Mouse (Mus musculus) splenic B cell, adult 2 months (primary cell): ENCODE data around the gene Heatr5b.

ENCODE experiments used
- DNase-seq: peaks from one replicate; pipeline ENCODE4 v3.0.0-alpha.2; 2011; ENCODE audit warnings: low read depth, low spot score
- H3K27me3 ChIP-seq: 2 replicates; pipeline ENCODE4 v1.6.1; 2012; ENCODE audit warnings: mild to moderate bottlenecking, low read length, moderate library complexity, mixed read lengths; ENCODE audit not compliant: control insufficient read depth, poor library complexity, insufficient read depth, severe bottlenecking
- H3K36me3 ChIP-seq: 2 replicates; pipeline ENCODE4 v1.6.1; 2012; ENCODE audit warnings: mild to moderate bottlenecking, low read length, moderate library complexity, mixed read lengths; ENCODE audit not compliant: control insufficient read depth, poor library complexity, insufficient read depth, severe bottlenecking

Heatr5b gene

DNA sequence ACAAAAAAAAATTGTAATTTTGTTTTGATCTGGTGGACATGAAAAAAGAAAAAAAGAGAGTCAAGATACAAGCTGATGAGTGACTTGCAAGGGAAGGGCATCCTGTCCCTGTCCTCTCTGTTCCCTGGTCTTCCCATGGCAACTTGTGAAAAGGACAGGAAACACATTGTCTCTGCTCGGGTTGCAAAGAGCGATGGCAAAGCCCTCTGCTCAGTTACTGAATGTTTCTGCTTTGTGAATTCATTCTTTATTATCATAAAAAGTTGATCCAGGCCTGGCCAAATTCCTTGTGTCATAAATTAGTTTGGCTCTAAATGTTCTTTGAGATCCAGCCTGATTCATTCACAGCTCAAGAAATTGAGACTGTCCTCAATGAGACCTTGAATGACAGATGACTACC lies 97.4 kb downstream of the Heatr5b start:
- H3K36me3 ChIP-seq: no peaks in the 10 kb centered on the region
- no peak for DNase-seq
- H3K27me3 ChIP-seq: no peaks in the 10 kb centered on the region

DNA sequence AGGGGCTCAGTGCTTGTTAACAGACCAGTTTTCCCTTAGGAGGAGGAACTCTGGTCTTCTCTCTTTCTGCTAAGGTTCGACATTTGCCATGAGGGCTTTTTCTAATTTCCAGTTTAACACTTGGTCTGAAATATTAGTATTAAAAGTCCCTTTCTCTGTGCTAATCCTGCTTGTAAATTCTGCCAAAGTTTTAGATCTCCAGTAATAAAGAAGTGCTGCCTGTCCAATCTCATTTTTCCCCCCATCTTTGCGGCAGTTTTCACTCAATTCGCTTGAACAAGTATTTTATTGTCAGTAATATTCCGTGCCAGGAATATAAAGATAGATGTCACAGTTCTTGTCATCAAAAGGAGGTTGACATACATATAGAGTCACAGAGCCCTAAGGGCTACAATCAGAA lies 98.1 kb downstream of the Heatr5b start, which contains the start of gene Strn:
Gene Strn, minus strand, starts transcription at position 101 of the 400 bp plus-strand sequence.
- no peak for DNase-seq
- Histone ChIP-seq H3K27me3 (no peaks in the 10 kb centered on the region), H3K36me3 (no peaks in the 10 kb centered on the region)

DNA sequence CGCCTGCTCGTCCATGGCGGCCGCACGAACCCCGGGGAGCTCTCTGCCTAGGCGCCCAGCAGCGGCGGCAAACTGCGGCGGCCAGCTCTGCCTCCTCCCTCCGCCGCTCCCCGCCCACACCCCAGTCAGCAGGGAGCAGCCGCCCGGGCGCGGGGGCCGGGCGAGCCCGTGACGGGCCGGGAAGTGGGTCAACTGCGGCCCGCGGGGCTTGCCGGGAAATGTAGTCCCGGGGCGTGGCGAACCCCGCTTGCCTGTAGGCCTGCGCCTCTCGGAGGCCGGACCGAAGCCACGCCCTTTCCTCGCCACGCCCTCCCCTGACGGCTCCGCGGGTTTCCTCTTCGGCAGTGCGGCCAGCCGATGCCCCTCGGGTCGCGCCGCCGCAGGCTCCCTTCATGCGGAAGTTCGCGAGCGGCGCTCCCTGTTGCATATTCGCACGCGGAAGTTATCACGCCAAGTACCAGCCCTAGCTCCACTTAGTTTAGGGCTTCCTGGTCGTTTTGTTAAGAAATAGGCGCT lies 98.6 kb downstream of the Heatr5b start:
- H3K36me3 ChIP-seq: no peaks in the 10 kb centered on the region
- DNase-seq: peak; percentile 100
- H3K27me3 ChIP-seq: no peaks in the 10 kb centered on the region

DNA sequence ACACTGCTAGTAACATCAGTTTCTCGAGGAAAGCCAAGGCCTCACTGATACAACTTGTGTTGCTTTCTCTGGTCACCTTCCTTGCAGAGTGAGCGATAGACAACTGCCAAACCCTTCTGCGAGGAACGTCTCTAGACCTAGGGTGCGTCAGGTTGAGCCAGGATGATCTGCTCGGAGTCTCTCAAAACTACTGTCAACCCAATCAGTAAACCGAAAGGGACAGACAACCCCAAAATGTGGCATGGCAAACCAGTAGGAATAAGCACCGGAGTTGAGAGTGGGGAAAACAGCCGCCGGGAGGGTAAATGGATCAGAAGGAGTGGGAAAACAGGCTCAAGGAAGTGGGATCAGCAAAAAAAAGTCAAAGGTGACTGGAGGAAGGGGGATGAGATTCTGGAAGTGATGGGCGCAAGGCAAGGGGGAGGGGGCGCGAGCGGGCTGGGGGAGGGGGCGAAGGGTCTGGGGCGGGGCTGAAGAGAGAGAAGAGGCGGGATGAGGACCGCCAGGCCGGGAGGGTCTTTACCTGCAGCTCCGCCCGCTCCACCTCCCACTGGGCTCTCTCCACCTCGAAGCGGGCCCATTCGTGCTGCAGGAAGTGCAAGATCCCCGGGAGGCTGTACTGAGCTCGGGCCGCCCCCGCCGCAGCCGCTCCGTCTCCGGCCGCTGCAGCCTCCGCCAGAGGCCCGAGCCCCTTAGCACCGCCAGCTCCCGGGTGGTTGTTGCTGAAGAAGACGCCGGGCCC lies 99.3 kb downstream of the Heatr5b start:
- Histone ChIP-seq H3K36me3 (no peaks in the 10 kb centered on the region), H3K27me3 (no peaks in the 10 kb centered on the region)
- DNase-seq: peak; percentile 27

DNA sequence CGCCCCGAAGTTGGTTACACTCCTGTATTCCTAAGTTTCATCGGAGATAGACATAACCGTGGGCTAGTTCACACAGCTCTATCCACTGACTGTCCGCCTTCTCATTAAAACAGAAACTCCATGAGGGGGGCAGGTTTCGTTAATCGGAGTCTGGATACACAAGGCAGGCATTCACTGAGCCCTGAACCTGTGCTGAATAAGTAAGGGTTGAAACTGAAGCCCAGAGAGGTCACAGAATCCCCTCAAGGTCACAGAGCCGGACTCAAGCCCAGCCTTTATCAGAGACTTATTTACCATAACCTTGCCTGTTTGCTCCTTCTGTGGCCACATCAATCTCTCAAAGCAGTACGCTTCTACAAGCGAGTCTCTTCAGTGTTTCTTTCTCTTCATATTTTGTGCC lies 100.4 kb downstream of the Heatr5b start:
- no peaks in the 10 kb centered on the region for H3K36me3 ChIP-seq
- H3K27me3 ChIP-seq: no peaks in the 10 kb centered on the region
- DNase-seq: no peak

DNA sequence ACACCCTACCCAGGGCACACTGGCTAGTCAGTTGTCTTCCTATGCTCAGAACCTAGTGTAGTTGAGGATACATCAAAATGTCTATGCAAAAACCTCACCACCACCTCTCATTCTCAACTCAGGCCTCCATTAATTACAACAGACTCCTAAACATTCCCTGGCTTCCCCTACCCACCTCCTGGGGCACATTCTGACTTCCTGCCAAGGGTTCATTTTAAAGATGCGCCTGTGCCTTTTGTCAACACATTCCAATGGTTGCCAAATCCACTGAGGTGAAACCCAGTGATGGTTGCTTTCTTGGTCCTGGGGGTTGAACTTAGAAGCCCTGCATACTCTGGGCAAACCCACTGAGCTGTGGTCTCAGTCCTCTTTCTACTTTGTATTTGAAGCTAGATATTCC lies 103.1 kb downstream of the Heatr5b start:
- DNase-seq: no peak
- no peaks in the 10 kb centered on the region for H3K27me3 ChIP-seq
- no peaks in the 10 kb centered on the region for H3K36me3 ChIP-seq

DNA sequence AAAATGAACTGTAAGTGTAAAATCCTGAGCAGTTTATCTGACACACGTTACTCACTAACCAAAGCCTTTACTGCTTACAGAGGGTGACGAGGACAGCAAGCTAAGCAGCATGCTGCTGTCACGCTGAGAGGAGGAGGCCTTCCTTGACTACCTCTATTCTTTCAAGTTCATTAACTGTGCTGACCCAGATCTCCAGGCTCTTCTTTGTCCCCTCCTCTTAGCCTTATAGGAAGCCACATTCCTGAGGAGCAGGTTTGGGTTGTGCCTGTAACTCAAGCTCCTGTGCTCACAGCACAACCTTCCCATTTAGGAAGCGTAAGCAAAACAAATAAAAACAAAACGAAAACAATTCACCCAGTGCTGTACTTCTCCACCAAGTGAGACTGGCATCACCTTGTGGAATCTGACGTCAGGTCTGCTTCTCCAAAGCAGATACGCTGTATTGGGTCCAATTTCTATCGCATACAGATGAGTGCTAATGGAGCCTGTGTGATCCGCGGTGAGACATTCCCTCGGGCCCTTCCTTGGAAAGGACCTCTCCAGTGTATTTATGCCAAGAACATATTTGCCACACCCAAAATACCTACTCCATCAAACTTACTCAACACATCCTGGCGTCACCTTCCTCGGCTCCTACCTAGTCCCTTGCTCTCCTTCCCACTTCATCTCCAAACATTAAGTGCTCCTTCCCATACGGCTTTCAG lies 108.3 kb downstream of the Heatr5b start:
- Histone ChIP-seq H3K27me3 (no peaks in the 10 kb centered on the region), H3K36me3 (no peaks in the 10 kb centered on the region)
- DNase-seq: no peak

DNA sequence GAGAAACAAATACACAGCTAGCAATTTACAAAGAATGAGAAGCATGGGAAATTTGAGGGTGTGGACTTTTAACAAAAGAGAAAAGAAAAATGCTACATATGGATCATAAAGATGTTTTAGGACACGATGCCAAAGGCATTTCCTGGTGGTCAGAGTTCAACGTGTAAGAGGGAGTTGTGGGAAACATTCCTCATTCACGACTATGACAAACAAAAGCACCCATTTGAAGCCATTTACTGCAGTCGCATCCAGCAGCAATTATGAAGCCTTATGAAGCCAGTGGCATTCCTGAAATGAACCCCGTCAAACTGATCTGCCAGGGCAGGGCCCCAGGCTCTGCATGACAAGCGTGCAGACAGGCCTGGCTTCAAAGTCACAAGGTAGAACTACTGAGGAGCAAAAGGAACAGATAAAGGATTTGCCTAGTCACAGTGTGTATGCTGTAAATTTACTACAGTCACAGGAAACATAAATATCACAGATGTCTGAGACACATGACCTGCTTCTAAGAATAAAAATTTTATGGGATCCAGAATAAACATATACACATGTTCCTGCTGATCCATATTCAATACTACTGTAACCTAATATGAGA lies 110.6 kb downstream of the Heatr5b start:
- no peaks in the 10 kb centered on the region for H3K36me3 ChIP-seq
- no peaks in the 10 kb centered on the region for H3K27me3 ChIP-seq
- no peak for DNase-seq

DNA sequence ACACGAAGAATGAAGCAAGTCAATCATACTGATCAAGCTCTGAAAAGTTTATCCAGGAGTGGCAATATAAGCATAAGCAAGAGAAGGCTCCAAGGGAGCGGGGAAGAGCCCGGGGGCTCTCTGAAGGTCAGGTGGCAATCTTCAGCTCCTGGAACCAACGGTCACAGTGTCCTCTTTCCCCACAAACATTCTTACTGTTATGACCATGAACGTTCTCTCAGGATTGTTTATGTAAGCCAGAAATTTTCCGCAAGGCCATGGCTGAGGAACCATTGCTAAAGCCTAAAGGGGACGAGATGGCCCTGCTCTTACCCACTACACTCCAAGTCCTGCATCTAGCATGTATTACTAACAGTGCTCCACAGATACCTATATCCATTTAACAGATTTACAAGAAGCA lies 113.5 kb downstream of the Heatr5b start:
- no peaks in the 10 kb centered on the region for H3K27me3 ChIP-seq
- no peak for DNase-seq
- H3K36me3 ChIP-seq: peaks cover 2% of the 10 kb centered on the region; the same call in 1 of the 2 replicates

DNA sequence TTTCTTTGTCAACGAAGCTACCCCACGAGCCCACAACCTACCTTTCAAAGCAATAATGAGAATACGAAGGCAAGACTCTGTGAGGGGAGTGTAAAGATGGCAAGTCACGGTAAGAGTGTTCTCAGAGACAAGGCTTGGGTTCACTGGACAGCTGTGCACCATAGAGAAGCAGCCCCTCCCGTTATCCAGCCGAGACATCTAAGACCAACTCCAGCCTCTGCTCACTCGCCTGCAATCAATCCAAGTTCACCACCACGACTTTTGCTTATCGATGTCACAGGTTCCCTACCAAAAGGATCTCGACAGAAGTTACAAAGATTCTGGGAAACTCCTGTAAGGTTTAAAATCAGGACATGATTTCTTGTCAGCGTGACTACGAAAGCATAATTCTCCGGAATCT lies 116.1 kb downstream of the Heatr5b start:
- no peak for DNase-seq
- Histone ChIP-seq H3K27me3 (no peaks in the 10 kb centered on the region), H3K36me3 (peaks cover 2% of the 10 kb centered on the region; the same call in 1 of the 2 replicates)

DNA sequence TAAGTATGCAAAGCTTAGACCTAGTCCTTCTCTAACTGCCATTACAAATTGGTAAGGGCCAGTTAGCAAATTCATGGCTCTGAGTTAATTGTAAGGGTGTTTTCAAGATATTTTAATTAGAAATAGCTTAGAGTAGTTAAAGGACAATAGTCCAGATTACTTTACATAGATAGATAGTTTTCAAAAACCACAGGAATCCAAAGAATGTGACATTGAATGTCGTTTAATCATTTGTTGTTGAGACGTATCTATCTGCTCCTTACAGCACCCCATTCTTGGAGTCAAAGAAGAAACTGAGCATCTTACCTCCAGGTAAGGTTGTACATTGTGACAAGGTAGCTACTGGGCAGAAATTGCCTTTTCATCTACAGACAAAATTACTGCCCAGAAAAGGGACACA lies 124.9 kb downstream of the Heatr5b start:
- DNase-seq: no peak
- no peaks in the 10 kb centered on the region for H3K36me3 ChIP-seq
- no peaks in the 10 kb centered on the region for H3K27me3 ChIP-seq

DNA sequence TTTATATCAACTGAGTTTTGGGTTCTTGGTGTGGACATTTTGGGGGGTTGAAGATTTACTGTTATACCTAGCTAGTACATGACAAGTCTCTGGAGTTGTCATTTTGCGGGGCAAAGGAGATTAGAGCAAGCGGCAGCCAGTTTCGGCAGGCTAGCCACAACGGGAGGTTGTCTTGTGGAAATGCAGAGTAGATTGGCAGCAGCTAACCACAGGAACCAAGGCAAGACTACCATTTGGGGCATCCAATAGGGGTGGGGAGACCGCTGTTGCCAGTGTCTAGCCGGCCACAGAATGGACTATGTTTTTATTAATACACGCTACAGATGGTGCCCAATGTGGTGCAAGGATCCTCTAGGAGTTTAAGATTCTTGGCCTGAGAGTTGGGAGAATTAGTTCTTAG lies 126.7 kb downstream of the Heatr5b start:
- no peak for DNase-seq
- Histone ChIP-seq H3K36me3 (no peaks in the 10 kb centered on the region), H3K27me3 (no peaks in the 10 kb centered on the region)

DNA sequence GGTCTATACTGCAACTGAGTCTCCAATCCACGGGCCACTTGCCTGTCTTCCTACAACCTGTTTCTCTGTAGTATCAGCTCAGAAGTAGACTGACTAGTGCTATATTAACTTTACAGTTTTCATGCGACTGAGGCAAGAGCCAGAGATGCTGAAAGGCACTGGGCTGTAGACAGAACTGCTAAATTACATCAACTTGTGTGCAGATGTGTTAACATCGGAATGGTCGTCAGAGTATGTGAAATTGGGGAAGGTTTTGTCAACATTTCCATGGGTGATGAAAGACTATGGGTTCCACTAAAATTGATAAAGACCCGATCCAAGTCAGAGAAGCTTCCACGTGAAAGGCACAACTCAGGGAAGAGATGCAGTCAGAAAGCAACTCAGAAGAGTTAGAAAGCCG lies 132.2 kb downstream of the Heatr5b start:
- no peaks in the 10 kb centered on the region for H3K27me3 ChIP-seq
- no peaks in the 10 kb centered on the region for H3K36me3 ChIP-seq
- no peak for DNase-seq
